Mouse (Mus musculus): ENCODE data around the gene Hdac11. TPM values are rescaled to one million over a fixed set of nuclear protein-coding genes. Genes with fewer than 3 reads are reported as not detected.
"Not testable (repeated sequence)": the region's sequence is repeated elsewhere in the genome, so short reads cannot be mapped to it uniquely, and the experiment has no call there.

Hdac11 gene
- polyA plus RNA-seq, 1 experiment from 2014 or later: 16.3 TPM

DNA sequence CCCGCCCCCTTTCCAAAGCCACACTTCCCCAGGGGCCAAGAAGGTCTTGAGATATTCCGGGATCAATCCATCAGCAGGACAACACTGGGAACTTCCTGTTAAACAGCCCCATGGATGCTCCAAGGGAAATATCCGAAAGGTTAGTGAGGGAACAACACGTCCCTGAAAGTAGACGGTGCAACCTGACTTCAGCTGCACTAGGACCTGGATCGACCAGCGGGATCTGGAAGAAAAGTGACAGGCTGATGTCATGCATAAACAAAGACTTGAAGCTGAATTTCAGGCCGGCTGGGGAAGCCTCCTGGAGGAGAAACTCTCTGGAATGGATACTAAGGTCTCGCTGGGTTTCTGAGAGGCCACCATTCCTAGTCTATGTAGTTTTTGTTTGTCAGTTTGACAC is 39.3 kb upstream of the Hdac11 start:
- Histone ChIP-seq H3K4me1 (peaks cover 29% of the 10 kb centered on the region), H3K9me3 (0 out of 2 replicates have a peak, but pooled peaks cover 7% of the 10 kb centered on the region), H3K9ac (peak overlapping the region; percentile 82), H3K4me2 (peak overlapping the region; percentile 91), H3K36me3 (replicated peaks) (no peaks in the 10 kb centered on the region), H3K27ac (peak overlapping the region; percentile 82; the same call in 1 of the 2 replicates), H3K4me3 (replicated peaks) (peak overlapping the region; percentile 70), H3K27me3 (no peaks in the 10 kb centered on the region)
- WGBS: 1% methylated on average over 9 of the region's 9 CpGs
- peak; percentile 56 for ATAC-seq (ENCODE audit: low FRiP score)

DNA sequence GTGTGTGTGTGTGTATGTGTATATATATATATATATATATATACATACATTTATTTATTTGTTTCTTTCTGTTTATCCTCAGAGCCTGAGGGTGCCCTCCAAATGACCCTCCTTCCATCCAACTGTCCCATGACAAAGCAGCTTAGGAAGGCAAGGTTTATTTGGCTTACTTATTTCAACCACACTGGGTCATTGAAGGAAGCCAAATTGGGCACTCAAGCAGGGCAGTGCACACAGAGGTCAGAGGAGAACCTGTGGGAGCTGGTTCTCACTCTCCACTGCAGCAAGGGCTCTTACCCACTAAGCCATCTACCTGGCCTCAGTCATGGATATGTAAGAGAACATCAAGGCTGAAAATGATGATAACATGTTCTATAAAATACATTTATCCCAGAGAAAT is 37.9 kb upstream of the Hdac11 start:
- Histone ChIP-seq H3K4me2 (no peak overlapping the region), H3K9ac (no peak overlapping the region), H3K4me3 (replicated peaks) (no peak overlapping the region), H3K27me3 (no peaks in the 10 kb centered on the region), H3K27ac (no peak overlapping the region), H3K9me3 (0 out of 2 replicates have a peak, but pooled peaks cover 7% of the 10 kb centered on the region), H3K4me1 (peaks cover 29% of the 10 kb centered on the region), H3K36me3 (replicated peaks) (no peaks in the 10 kb centered on the region)
- ATAC-seq (ENCODE audit: low FRiP score): no peak

DNA sequence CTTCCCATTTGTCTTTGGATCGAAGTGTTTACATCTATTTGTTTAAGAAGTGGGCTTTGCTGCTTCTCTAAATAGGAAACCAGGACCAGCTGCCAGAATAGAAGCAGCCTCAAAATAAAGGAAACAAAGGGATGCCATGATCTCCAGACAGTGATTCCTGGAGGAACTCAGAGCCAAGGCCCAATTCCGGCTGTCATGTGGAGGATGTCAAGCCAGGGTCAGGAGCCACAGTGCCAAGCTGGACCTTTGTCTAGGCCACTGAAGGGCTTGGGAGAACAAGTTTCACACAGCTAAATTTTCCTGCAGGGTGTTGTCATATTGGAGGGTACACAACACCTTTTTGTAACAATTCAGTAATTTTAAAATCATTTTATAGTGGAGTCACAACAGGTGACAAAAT is 36.3 kb upstream of the Hdac11 start:
- Histone ChIP-seq H3K27ac (no peak overlapping the region), H3K4me3 (replicated peaks) (no peak overlapping the region), H3K4me2 (no peak overlapping the region), H3K27me3 (no peaks in the 10 kb centered on the region), H3K9ac (no peak overlapping the region), H3K36me3 (replicated peaks) (no peaks in the 10 kb centered on the region), H3K9me3 (0 out of 2 replicates have a peak, but pooled peaks cover 7% of the 10 kb centered on the region), H3K4me1 (peaks cover 24% of the 10 kb centered on the region)
- WGBS: 87% methylated on average over 2 of the region's 2 CpGs
- no peak for ATAC-seq (ENCODE audit: low FRiP score)

DNA sequence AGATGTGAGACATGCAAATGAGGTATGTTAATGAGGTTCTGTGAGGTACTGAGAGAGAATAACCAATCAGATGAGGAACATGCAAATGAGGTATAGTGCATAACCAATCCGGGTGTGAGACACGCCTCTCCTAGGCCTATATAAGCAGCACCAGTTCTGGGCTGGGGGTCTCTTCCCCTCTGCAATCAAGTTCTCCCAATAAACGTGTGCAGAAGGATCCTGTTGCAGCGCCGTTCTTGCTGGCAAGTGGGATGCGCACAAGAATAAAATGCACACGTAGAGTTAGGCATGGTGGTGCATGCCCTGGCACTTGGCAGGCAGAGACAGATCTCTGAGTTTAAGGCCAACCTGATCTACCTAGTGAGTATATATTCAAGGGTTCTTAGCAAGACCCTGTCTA is 35.4 kb upstream of the Hdac11 start:
- not testable (repeated sequence) for H3K36me3 ChIP-seq (replicated peaks); H3K4me2 ChIP-seq; H3K27ac ChIP-seq; H3K9me3 ChIP-seq; H3K27me3 ChIP-seq; ATAC-seq (ENCODE audit: low FRiP score); H3K4me3 ChIP-seq (replicated peaks); H3K9ac ChIP-seq
- 93% methylated on average over 7 of the region's 7 CpGs for WGBS
- peaks cover 15% of the 10 kb centered on the region for H3K4me1 ChIP-seq

DNA sequence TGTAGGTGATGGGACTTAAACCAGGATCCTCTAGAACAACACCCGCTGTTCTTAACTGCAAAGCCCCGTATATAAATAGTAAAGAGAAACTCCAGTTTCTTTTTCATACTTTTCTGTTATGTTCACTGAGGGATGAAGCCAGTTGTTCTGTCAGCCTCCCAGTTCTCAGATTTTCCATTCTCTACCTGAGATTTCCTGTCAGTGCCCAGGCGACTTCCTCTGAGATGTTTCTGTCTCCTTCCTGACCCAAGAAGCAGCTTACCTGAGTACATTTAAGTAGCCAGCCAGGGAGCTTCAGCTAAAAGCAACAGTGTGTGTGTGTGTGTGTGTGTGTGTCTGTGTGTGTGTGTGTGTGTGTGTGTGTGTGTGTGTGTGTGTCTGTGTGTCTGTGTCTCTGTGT is 33.0 kb upstream of the Hdac11 start:
- Histone ChIP-seq H3K9ac (no peak overlapping the region), H3K27me3 (no peaks in the 10 kb centered on the region), H3K36me3 (replicated peaks) (no peaks in the 10 kb centered on the region), H3K4me1 (0 out of 2 replicates have a peak, but pooled peaks cover 4% of the 10 kb centered on the region), H3K9me3 (0 out of 2 replicates have a peak, but pooled peaks cover 7% of the 10 kb centered on the region), H3K4me2 (no peak overlapping the region), H3K4me3 (replicated peaks) (no peak overlapping the region), H3K27ac (no peak overlapping the region)
- no peak for ATAC-seq (ENCODE audit: low FRiP score)
- 87% methylated on average over 3 of the region's 3 CpGs for WGBS

DNA sequence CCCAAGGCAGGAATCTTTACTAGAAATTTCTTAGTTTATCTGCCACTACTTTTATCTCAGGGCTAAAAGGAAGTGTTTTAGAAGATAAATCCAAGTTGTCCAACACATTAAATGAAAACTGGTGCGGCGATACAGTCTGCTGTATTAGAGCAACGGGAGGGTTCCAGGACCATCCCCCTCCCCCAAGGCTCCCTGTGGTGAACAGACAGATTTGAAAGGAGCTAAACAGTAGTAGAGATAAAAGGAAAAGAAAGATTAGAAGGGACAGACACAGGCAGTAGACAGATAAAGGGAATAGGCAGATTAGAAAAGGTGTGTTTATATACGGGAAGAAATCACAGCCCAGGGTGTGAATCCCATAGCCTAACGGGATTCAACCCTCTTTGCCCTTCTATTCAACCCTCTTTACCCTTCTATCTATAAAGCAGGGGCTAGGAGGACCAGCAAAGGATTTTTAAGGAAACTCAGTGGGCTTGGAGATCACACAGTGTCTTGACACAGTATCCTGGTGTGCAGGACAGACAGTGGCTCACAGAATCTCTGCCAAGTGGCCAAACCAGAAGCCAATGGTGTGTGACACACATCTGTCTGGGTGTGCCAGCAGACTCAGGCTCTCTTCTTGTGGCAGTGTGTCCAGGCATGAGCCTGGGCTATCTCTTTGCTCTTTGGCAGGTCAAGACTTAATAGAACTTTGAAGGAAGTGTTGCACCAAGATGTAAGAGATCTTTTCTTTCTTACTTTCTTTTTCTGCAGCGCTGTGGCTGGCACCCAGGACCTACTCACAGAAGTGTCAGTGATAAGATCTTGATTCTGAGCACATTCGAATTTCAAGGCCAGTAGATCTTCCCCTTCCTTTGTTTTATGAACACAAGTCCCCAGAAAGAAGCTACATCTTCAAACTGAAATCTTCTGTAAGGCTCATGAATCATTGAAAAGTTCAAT is 31.9 kb upstream of the Hdac11 start:
- Histone ChIP-seq H3K4me3 (replicated peaks) (no peak overlapping the region), H3K4me2 (no peak overlapping the region), H3K4me1 (0 out of 2 replicates have a peak, but pooled peaks cover 4% of the 10 kb centered on the region), H3K27me3 (no peaks in the 10 kb centered on the region), H3K9ac (no peak overlapping the region), H3K27ac (no peak overlapping the region), H3K9me3 (0 out of 2 replicates have a peak, but pooled peaks cover 7% of the 10 kb centered on the region), H3K36me3 (replicated peaks) (no peaks in the 10 kb centered on the region)
- 35% methylated on average over 7 of the region's 7 CpGs for WGBS
- no peak for ATAC-seq (ENCODE audit: low FRiP score)

DNA sequence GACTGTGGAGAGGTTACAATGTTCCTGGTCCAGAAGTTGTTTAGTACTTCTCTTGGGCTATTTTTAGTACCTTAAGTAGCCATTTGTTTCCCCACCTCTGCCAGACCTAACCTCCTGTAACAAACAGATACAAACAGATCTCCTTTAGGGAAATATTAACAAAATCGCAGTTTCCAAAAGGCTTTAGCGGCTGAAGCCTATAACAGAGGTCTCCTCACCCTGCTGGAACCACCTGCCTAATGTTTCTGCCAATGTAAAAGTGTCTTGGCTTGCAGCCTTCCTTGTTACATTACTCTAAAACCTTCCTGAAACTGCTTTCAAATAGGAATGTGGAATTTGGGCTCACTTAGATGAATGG is 31.3 kb upstream of the Hdac11 start:
- 89% methylated on average over 2 of the region's 2 CpGs for WGBS
- Histone ChIP-seq H3K4me3 (replicated peaks) (no peak overlapping the region), H3K4me2 (no peak overlapping the region), H3K27me3 (no peaks in the 10 kb centered on the region), H3K9ac (no peak overlapping the region), H3K4me1 (0 out of 2 replicates have a peak, but pooled peaks cover 4% of the 10 kb centered on the region), H3K9me3 (0 out of 2 replicates have a peak, but pooled peaks cover 7% of the 10 kb centered on the region), H3K36me3 (replicated peaks) (no peaks in the 10 kb centered on the region), H3K27ac (no peak overlapping the region)
- no peak for ATAC-seq (ENCODE audit: low FRiP score)

DNA sequence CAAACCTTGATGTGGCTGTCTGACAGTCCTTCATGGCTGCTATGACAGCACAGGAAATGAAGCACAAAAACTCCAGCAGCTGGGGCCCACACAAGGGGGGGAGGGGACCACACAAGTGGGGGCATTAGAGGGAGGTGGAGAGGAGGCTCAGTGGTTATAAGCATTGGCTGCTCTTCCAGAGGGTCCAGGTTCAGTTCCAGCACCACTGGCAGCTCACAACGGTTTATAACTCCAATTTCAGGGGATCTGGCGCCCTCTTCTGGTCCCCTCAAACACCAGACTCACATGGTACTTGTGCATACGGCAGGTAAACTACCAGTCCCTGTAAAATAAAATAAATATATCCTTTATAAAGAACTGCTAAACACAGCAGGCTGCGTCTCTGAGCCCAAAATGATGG is 27.5 kb upstream of the Hdac11 start:
- H3K4me2 ChIP-seq: no peak overlapping the region
- no peak overlapping the region for H3K27ac ChIP-seq
- 0 out of 2 replicates have a peak, but pooled peaks cover 4% of the 10 kb centered on the region for H3K27me3 ChIP-seq
- no peaks in the 10 kb centered on the region for H3K36me3 ChIP-seq (replicated peaks)
- 0 out of 2 replicates have a peak, but pooled peaks cover 4% of the 10 kb centered on the region for H3K4me1 ChIP-seq
- WGBS: 49% methylated on average over 4 of the region's 4 CpGs
- H3K4me3 ChIP-seq (replicated peaks): no peak overlapping the region
- H3K9me3 ChIP-seq: no peaks in the 10 kb centered on the region
- no peak for ATAC-seq (ENCODE audit: low FRiP score)
- no peak overlapping the region for H3K9ac ChIP-seq

DNA sequence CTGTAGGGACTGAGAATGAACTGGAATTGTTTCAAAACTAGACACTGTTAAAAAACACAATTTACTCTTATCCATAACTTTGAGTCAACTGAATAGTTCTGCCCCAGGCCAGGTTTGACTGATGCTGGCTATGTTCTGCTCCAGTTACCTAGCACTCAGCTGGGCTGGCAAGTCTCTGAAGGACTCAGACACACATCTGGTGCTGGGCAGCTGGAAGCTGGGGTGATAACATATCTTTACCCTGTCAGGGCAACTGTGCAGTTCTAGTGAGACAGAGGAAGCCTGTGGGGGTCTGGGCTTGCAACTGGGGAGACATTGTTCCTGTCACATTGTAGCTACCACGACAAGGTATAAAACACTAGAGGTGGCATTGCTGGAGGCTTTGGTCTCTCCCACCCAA is 25.6 kb upstream of the Hdac11 start:
- no peaks in the 10 kb centered on the region for H3K9me3 ChIP-seq
- no peak overlapping the region for H3K4me3 ChIP-seq (replicated peaks)
- no peak overlapping the region for H3K27ac ChIP-seq
- no peaks in the 10 kb centered on the region for H3K4me1 ChIP-seq
- ATAC-seq (ENCODE audit: low FRiP score): no peak
- WGBS: 41% methylated on average over 1 of the region's 1 CpGs
- H3K9ac ChIP-seq: no peak overlapping the region
- H3K36me3 ChIP-seq (replicated peaks): no peaks in the 10 kb centered on the region
- H3K4me2 ChIP-seq: no peak overlapping the region
- H3K27me3 ChIP-seq: 0 out of 2 replicates have a peak, but pooled peaks cover 4% of the 10 kb centered on the region

DNA sequence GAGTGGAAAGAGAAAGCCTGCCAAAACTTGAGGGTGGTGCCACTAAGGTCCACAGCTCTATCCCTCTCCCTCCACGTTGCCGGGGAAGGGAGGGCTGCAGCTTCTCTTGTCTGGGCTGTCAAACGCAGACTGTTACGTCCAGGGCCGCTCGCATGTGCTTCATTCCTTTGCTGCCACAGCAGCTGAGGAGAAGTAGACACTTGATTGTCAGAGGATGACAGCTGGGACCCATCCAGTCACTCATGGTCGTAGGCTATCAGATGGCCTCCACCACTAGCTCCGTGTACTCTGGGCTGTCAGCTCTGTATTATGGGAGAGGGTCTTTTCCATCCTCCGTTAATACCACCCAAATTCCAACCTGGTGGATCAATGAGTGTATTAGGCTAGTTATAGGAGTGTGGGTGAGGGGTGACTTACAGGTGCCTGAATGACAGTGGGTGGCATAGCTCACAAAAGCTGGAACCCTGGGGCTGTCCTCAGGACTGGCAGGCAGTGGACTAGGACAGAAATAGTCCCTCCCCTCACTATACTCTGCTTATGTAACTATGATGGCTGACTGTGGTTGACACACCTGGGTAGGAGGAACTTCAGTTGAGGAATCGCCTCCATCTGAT is 19.0 kb upstream of the Hdac11 start:
- ATAC-seq (ENCODE audit: low FRiP score): no peak
- whole genome bisulfite sequencing: 77% methylated on average over 10 of the region's 10 CpGs

DNA sequence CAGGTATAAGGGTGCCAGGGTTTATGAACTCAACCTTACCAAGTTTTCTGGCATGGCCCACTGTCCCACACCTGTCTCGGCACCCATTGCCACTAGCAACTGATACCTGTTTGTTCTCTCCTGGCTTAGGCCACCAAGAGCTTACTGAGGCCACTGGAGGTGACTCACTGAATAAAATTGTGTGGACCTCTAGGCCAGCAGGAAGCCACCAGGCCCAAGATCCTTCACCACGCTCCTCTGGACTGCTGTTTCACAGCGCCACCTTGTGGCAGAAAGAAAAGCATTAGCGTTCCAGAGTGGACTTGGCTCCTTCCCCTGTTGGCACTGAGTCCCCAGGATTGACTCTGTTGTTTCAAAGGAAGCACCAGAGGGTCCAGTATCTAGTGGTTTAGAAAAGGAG is 16.6 kb upstream of the Hdac11 start:
- Histone ChIP-seq H3K4me1 (no peaks in the 10 kb centered on the region), H3K36me3 (replicated peaks) (no peaks in the 10 kb centered on the region), H3K9ac (no peak overlapping the region), H3K4me3 (replicated peaks) (no peak overlapping the region), H3K4me2 (no peak overlapping the region), H3K27ac (no peak overlapping the region), H3K9me3 (no peaks in the 10 kb centered on the region), H3K27me3 (no peaks in the 10 kb centered on the region)
- 0 out of 2 replicates have a peak, but pooled peaks have one; percentile 41 for ATAC-seq (ENCODE audit: low FRiP score)
- WGBS: 25% methylated on average over 4 of the region's 4 CpGs

More for the DNA sequence above, 19.0 kb upstream of the Hdac11 start:
- Histone ChIP-seq H3K27ac (no peak overlapping the region), H3K36me3 (replicated peaks) (no peaks in the 10 kb centered on the region), H3K4me3 (replicated peaks) (no peak overlapping the region), H3K27me3 (no peaks in the 10 kb centered on the region), H3K4me1 (no peaks in the 10 kb centered on the region), H3K9ac (no peak overlapping the region), H3K4me2 (no peak overlapping the region), H3K9me3 (no peaks in the 10 kb centered on the region)

DNA sequence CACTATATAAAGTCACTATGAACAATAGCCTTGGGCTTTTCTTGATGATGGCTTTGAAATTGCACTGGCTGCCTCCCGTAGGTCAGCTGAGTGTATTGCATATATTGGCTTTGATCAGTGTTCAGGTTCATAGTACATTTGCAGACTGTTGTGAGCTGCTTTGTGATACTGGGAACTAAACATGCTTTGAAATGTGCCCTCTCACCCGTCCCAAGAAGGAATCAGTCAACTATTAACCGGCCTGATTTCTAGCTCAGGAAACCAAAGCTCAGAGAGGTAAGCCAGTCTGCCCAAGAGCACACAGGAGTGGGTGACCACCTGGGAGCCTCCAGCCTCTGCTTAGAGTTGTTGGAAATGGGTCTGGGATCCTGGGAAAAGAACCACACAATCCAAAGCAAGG is 11.4 kb upstream of the Hdac11 start:
- Histone ChIP-seq H3K27ac (peak overlapping the region; percentile 90; the same call in 1 of the 2 replicates), H3K4me2 (no peak overlapping the region), H3K27me3 (no peaks in the 10 kb centered on the region), H3K9ac (no peak overlapping the region), H3K4me3 (replicated peaks) (no peak overlapping the region), H3K36me3 (replicated peaks) (no peaks in the 10 kb centered on the region), H3K4me1 (peaks cover 32% of the 10 kb centered on the region), H3K9me3 (0 out of 2 replicates have a peak, but pooled peaks cover 4% of the 10 kb centered on the region)
- 71% methylated on average over 3 of the region's 3 CpGs for WGBS
- no peak for ATAC-seq (ENCODE audit: low FRiP score)

Data from forebrain, embryonic 12.5 days (tissue).